Mouse (Mus musculus) midbrain, embryonic 10.5 days (tissue): Measurements from ENCODE around the gene Pgs1. TPM values are rescaled to one million over a fixed set of nuclear protein-coding genes. Genes with fewer than 3 reads are reported as not detected.

Experiments
- DNase-seq: peaks from one replicate; pipeline ENCODE4 v3.0.0-alpha.2; 2017; ENCODE audit warnings: low spot score
- H3K27ac ChIP-seq: fragments of 300-500 bp; sonication (generic); replicated peaks from 2 replicates; pipeline ENCODE4 v1.5.1; 2016; ENCODE audit warnings: mild to moderate bottlenecking
- H3K27me3 ChIP-seq: fragments of 300-500 bp; sonication (generic); 2 replicates; pipeline ENCODE4 v1.6.1; 2016; ENCODE audit warnings: low read depth, mild to moderate bottlenecking; ENCODE audit not compliant: poor library complexity, severe bottlenecking
- H3K36me3 ChIP-seq: fragments of 300-500 bp; sonication (generic); 2 replicates; pipeline ENCODE4 v1.6.1; 2016; ENCODE audit warnings: mild to moderate bottlenecking, moderate library complexity
- H3K4me1 ChIP-seq: fragments of 300-500 bp; sonication (generic); 2 replicates; pipeline ENCODE4 v1.6.1; 2016
- H3K4me3 ChIP-seq: fragments of 300-500 bp; sonication (generic); 2 replicates; pipeline ENCODE4 v1.5.1; 2016; ENCODE audit warnings: mild to moderate bottlenecking, moderate library complexity
- H3K9me3 ChIP-seq: fragments of 300-500 bp; sonication (generic); replicated peaks from 2 replicates; pipeline ENCODE4 v1.6.1; 2016; ENCODE audit warnings: mild to moderate bottlenecking
- WGBS: fragments of 180-500 bp; shearing (Covaris S2); methylation state at CpG from one replicate; pipeline ENCODE4 v1.1.7; 2016; 5-methylcytosine and 5-hydroxymethylcytosine counted together
- polyA plus RNA-seq: library from polyadenylated mRNA; unstranded; fragments of >200 nt; fragmentation: Nextera tagmentation; extraction: Ambion mirVana; gene quantifications from 2 replicates; pipeline ENCODE4 v1.2.1, GENCODE M21; 2016

Gene Pgs1
- polyA plus RNA-seq, 1 experiment from 2014 or later, result 45.0 TPM

GRCm38 (mm10) chr11:117954094-117954493, 32.0 kb upstream of the Pgs1 start:
- Histone ChIP-seq H3K27me3 (peaks cover 56% of the 10 kb centered on the region), H3K27ac (0 out of 2 replicates have a peak overlapping the region, but pooled peaks have one; percentile 53), H3K9me3 (no peaks in the 10 kb centered on the region), H3K36me3 (no peaks in the 10 kb centered on the region), H3K4me3 (no peak overlapping the region), H3K4me1 (peaks cover 67% of the 10 kb centered on the region)
- DNase-seq, result no peak
- WGBS, result 71% methylated on average over 2 of the region's 2 CpGs

GRCm38 (mm10) chr11:117954819-117955218, 31.3 kb upstream of the Pgs1 start:
- Histone ChIP-seq H3K27ac (peak overlapping the region; percentile 23; the same call in 1 of the 2 replicates), H3K9me3 (no peaks in the 10 kb centered on the region), H3K4me1 (peaks cover 64% of the 10 kb centered on the region), H3K27me3 (peaks cover 54% of the 10 kb centered on the region), H3K36me3 (no peaks in the 10 kb centered on the region), H3K4me3 (no peak overlapping the region)
- 87% methylated on average over 9 of the region's 9 CpGs for WGBS
- DNase-seq, result no peak

GRCm38 (mm10) chr11:117955621-117956020, 30.5 kb upstream of the Pgs1 start:
- Histone ChIP-seq H3K4me1 (peaks cover 61% of the 10 kb centered on the region), H3K4me3 (no peak overlapping the region), H3K36me3 (no peaks in the 10 kb centered on the region), H3K27ac (peak overlapping the region; percentile 67), H3K9me3 (no peaks in the 10 kb centered on the region), H3K27me3 (peaks cover 53% of the 10 kb centered on the region)
- no peak for DNase-seq
- WGBS, result 56% methylated on average over 13 of the region's 13 CpGs

GRCm38 (mm10) chr11:117958197-117958596, 27.9 kb upstream of the Pgs1 start:
- Histone ChIP-seq H3K27me3 (peaks cover 32% of the 10 kb centered on the region), H3K9me3 (no peaks in the 10 kb centered on the region), H3K4me1 (peaks cover 63% of the 10 kb centered on the region), H3K4me3 (no peak overlapping the region), H3K27ac (peak overlapping the region; percentile 23; the same call in 1 of the 2 replicates), H3K36me3 (no peaks in the 10 kb centered on the region)
- no peak for DNase-seq
- WGBS, result 86% methylated on average over 7 of the region's 7 CpGs

- H3K4me1 ChIP-seq, result peaks cover 68% of the 10 kb centered on the region
- WGBS, result 83% methylated on average over 4 of the region's 4 CpGs
- no peaks in the 10 kb centered on the region for H3K9me3 ChIP-seq
Observed at GRCm38 (mm10) chr11:117959166-117959565, 26.9 kb upstream of the Pgs1 start.

GRCm38 (mm10) chr11:117959741-117960381, 26.2 kb upstream of the Pgs1 start:
- Histone ChIP-seq H3K36me3 (no peaks in the 10 kb centered on the region), H3K4me3 (no peak overlapping the region), H3K9me3 (no peaks in the 10 kb centered on the region), H3K4me1 (peaks cover 69% of the 10 kb centered on the region), H3K27ac (no peak overlapping the region; the same call in 1 of the 2 replicates), H3K27me3 (peaks cover 38% of the 10 kb centered on the region)
- 62% methylated on average over 17 of the region's 17 CpGs for WGBS
- DNase-seq, result no peak

More at GRCm38 (mm10) chr11:117959166-117959565, 26.9 kb upstream of the Pgs1 start:
- no peak overlapping the region for H3K27ac ChIP-seq
- no peaks in the 10 kb centered on the region for H3K36me3 ChIP-seq
- H3K27me3 ChIP-seq, result peaks cover 35% of the 10 kb centered on the region
- no peak overlapping the region for H3K4me3 ChIP-seq
- no peak for DNase-seq

- Histone ChIP-seq H3K4me1 (peaks cover 69% of the 10 kb centered on the region), H3K36me3 (0 out of 2 replicates have a peak, but pooled peaks cover 1% of the 10 kb centered on the region), H3K27me3 (peaks cover 40% of the 10 kb centered on the region), H3K27ac (no peak overlapping the region), H3K9me3 (no peaks in the 10 kb centered on the region), H3K4me3 (no peak overlapping the region)
- DNase-seq, result no peak
Observed at GRCm38 (mm10) chr11:117960601-117961000, 25.5 kb upstream of the Pgs1 start.

GRCm38 (mm10) chr11:117962228-117963067, 23.6 kb upstream of the Pgs1 start:
- peaks cover 55% of the 10 kb centered on the region for H3K27me3 ChIP-seq
- 26% methylated on average over 10 of the region's 10 CpGs for WGBS
- peak overlapping the region; percentile 84 for H3K27ac ChIP-seq
- no peaks in the 10 kb centered on the region for H3K9me3 ChIP-seq
- H3K36me3 ChIP-seq, result peaks cover 16% of the 10 kb centered on the region
- peak overlapping the region; percentile 52; the same call in 1 of the 2 replicates for H3K4me3 ChIP-seq
- peaks cover 81% of the 10 kb centered on the region for H3K4me1 ChIP-seq
- DNase-seq, result peak; percentile 49

- under 1% methylated on average over 40 of the region's 40 CpGs for WGBS
- H3K27me3 ChIP-seq, result peaks cover 62% of the 10 kb centered on the region
- H3K9me3 ChIP-seq, result no peaks in the 10 kb centered on the region
- DNase-seq, result peak; percentile 100
- H3K27ac ChIP-seq, result peak overlapping the region; percentile 84
- H3K4me3 ChIP-seq, result peak overlapping the region; percentile 52
- H3K36me3 ChIP-seq, result peaks cover 20% of the 10 kb centered on the region
- H3K4me1 ChIP-seq, result peaks cover 83% of the 10 kb centered on the region
Observed at GRCm38 (mm10) chr11:117963091-117963793, 22.9 kb upstream of the Pgs1 start.

GRCm38 (mm10) chr11:117963872-117964271, 22.2 kb upstream of the Pgs1 start:
- peaks cover 20% of the 10 kb centered on the region for H3K36me3 ChIP-seq
- peak overlapping the region; percentile 52 for H3K4me3 ChIP-seq
- H3K27me3 ChIP-seq, result peaks cover 58% of the 10 kb centered on the region
- peak overlapping the region; percentile 84 for H3K27ac ChIP-seq
- H3K4me1 ChIP-seq, result peaks cover 83% of the 10 kb centered on the region
- 0% methylated on average over 9 of the region's 9 CpGs for WGBS
- no peaks in the 10 kb centered on the region for H3K9me3 ChIP-seq
- DNase-seq, result no peak

- no peak for DNase-seq
- WGBS, result 6% methylated on average over 1 of the region's 1 CpGs
- peaks cover 87% of the 10 kb centered on the region for H3K4me1 ChIP-seq
- H3K27me3 ChIP-seq, result peaks cover 56% of the 10 kb centered on the region
- H3K36me3 ChIP-seq, result peaks cover 20% of the 10 kb centered on the region
- peak overlapping the region; percentile 52 for H3K4me3 ChIP-seq
- no peaks in the 10 kb centered on the region for H3K9me3 ChIP-seq
- H3K27ac ChIP-seq, result peak overlapping the region; percentile 84
Observed at GRCm38 (mm10) chr11:117964294-117964693, 21.8 kb upstream of the Pgs1 start.

- Histone ChIP-seq H3K27ac (peak overlapping the region; percentile 84), H3K4me3 (peak overlapping the region; percentile 88), H3K27me3 (peaks cover 51% of the 10 kb centered on the region), H3K4me1 (peaks cover 88% of the 10 kb centered on the region), H3K9me3 (no peaks in the 10 kb centered on the region), H3K36me3 (peaks cover 20% of the 10 kb centered on the region)
- WGBS, result 15% methylated on average over 7 of the region's 7 CpGs
- no peak for DNase-seq
Observed at GRCm38 (mm10) chr11:117965052-117965451, 21.0 kb upstream of the Pgs1 start.
